Mouse (Mus musculus): ENCODE measurements around the gene Dcaf15. TPM values are rescaled to one million over a fixed set of nuclear protein-coding genes. Genes with fewer than 3 reads are reported as not detected.

Dcaf15 gene
- total and polyA plus RNA-seq, 3 experiments, result 34.4 to 56.1 TPM; not detected in 1

DNA sequence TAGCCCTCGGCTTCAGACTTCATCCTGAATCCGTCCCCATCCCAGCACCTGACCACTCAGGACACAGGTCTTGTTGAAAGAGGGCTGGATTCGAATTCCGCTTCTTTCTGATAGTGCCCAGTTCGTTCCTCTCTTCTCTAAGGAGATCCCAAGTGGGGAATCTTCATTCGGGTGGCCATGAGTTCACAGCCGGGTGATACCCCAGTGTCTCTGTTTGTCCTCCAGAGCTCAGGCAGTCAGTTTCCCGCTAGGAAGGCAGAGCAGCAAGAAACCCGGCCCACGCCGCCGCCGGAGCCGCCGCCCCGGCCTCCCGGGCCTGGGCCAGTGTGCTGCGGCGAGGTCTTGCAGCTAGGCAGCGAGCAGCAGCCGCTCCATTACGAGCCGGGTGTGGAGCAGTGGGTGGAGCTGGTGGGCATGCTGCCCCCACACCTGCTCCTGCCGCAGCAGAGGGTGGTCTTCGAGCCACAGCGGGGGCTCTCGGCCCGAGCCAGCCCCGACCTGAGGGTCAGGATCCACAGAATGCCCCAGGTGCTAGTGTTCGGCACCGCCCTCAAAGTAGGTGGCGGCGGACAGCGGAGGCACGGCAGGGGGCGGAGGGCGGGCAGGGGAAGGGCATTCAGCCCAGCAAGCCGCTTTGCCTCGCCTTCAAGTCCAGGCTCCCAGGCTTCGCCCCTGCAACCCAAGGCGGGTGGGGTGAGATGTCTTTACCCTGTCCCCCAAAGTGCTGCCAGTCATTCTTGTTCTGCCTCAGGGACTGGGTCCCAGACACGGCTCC, 20.0 kb downstream of the Dcaf15 start:
- Histone ChIP-seq H3K4me3 (ENCODE audit: control insufficient read depth in 1 of 2, insufficient read depth in 1 of 2, low read depth in 2 of 2, low read length in 2 of 2) (no peak overlapping the region), H3K36me3 (ENCODE audit: control insufficient read depth in 1 of 2, insufficient read depth in 2 of 2, low read length in 2 of 2) (no peaks in the 10 kb centered on the region), H3K79me2 (ENCODE audit: control insufficient read depth, insufficient read depth, low read length, poor library complexity) (no peaks in the 10 kb centered on the region), H3K27me3 (ENCODE audit: control insufficient read depth in 1 of 2, insufficient read depth in 2 of 2, low read length in 2 of 2) (no peaks in the 10 kb centered on the region), H3K9me3 (replicated peaks; ENCODE audit: insufficient read depth, low read length) (no peaks in the 10 kb centered on the region), H3K4me1 (ENCODE audit: control insufficient read depth in 1 of 2, insufficient read depth in 2 of 2, low read length in 2 of 2) (no peaks in the 10 kb centered on the region), H3K27ac (ENCODE audit: control insufficient read depth, low read depth, low read length) (no peak overlapping the region), H3K9ac (ENCODE audit: control insufficient read depth, low read depth, low read length, poor library complexity, severe bottlenecking) (no peak overlapping the region)
- DNase-seq (ENCODE audit: low read depth, low spot score), result no peak
- TF ChIP-seq USF1 (IDR thresholded peaks at IDR 0.05; ENCODE audit: low read depth, low read length) (no peak), MYB (IDR thresholded peaks at IDR 0.05; ENCODE audit: low read depth, low read length) (no peak), E2F4 (IDR thresholded peaks at IDR 0.05; ENCODE audit: borderline replicate concordance, low read depth, low read length) (no peak), CTCF (IDR thresholded peaks at IDR 0.05 in 2 of 3, conservative IDR thresholded peaks at IDR 0.05 in 1 of 3; ENCODE audit: control insufficient read depth in 1 of 3, insufficient read depth in 1 of 3, low read depth in 2 of 3, low read length in 3 of 3, poor library complexity in 1 of 3, severe bottlenecking in 1 of 3) (no peak), UBTF (IDR thresholded peaks at IDR 0.05; ENCODE audit: borderline replicate concordance, insufficient read depth, low read depth, low read length) (no peak), ZKSCAN1 (IDR thresholded peaks at IDR 0.05; ENCODE audit: low read depth, low read length) (no peak), MEF2A (IDR thresholded peaks at IDR 0.05; ENCODE audit: extremely low read depth, insufficient replicate concordance, low read depth, low read length, poor library complexity, severe bottlenecking) (no peak), CHD1 (IDR thresholded peaks at IDR 0.05; ENCODE audit: low read depth, low read length) (no peak)

- H3K9me3 ChIP-seq (replicated peaks; ENCODE audit: insufficient read depth, low read length), result no peaks in the 10 kb centered on the region
- TF ChIP-seq CTCF (IDR thresholded peaks at IDR 0.05 in 2 of 3, conservative IDR thresholded peaks at IDR 0.05 in 1 of 3; ENCODE audit: control insufficient read depth in 1 of 3, insufficient read depth in 1 of 3, low read depth in 2 of 3, low read length in 3 of 3, poor library complexity in 1 of 3, severe bottlenecking in 1 of 3) (no peak), USF2 (IDR thresholded peaks at IDR 0.05; ENCODE audit: borderline replicate concordance in 1 of 2, insufficient read depth in 1 of 2, low read depth in 1 of 2, low read length in 2 of 2) (no peak), TBP (IDR thresholded peaks at IDR 0.05; ENCODE audit: low read depth, low read length) (no peak), E2F4 (IDR thresholded peaks at IDR 0.05; ENCODE audit: borderline replicate concordance, low read depth, low read length) (no peak), POLR2AphosphoS5 (IDR thresholded peaks at IDR 0.05; ENCODE audit: borderline replicate concordance, low read depth, low read length) (no peak), CHD2 (IDR thresholded peaks at IDR 0.05; ENCODE audit: low read length) (no peak), MXI1 (IDR thresholded peaks at IDR 0.05; ENCODE audit: low read depth, low read length) (no peak), SIN3A (IDR thresholded peaks at IDR 0.05; ENCODE audit: low read length) (no peak), BHLHE40 (IDR thresholded peaks at IDR 0.05; ENCODE audit: borderline replicate concordance, low read depth, low read length) (no peak), POLR2AphosphoS2 (IDR thresholded peaks at IDR 0.05; ENCODE audit: low read length) (no peak), RCOR1 (IDR thresholded peaks at IDR 0.05; ENCODE audit: low read depth, low read length) (no peak), MEF2A (IDR thresholded peaks at IDR 0.05; ENCODE audit: extremely low read depth, insufficient replicate concordance, low read depth, low read length, poor library complexity, severe bottlenecking) (no peak), SMC3 (IDR thresholded peaks at IDR 0.05; ENCODE audit: low read depth, low read length) (no peak), UBTF (IDR thresholded peaks at IDR 0.05; ENCODE audit: borderline replicate concordance, insufficient read depth, low read depth, low read length) (no peak), USF1 (IDR thresholded peaks at IDR 0.05; ENCODE audit: low read depth, low read length) (no peak), ZNF384 (IDR thresholded peaks at IDR 0.05; ENCODE audit: low read depth, low read length) (no peak), CHD1 (IDR thresholded peaks at IDR 0.05; ENCODE audit: low read depth, low read length) (no peak), GATA1 (IDR thresholded peaks at IDR 0.05; ENCODE audit: low read depth, low read length) (no peak), POLR2A (IDR thresholded peaks at IDR 0.05; ENCODE audit: control insufficient read depth in 1 of 2, insufficient read depth in 1 of 2, low read depth in 1 of 2, low read length in 2 of 2, poor library complexity in 1 of 2) (no peak)
- H3K9ac ChIP-seq (ENCODE audit: control insufficient read depth, low read depth, low read length, poor library complexity, severe bottlenecking), result no peak overlapping the region
- no peaks in the 10 kb centered on the region for H3K27me3 ChIP-seq (ENCODE audit: control insufficient read depth in 1 of 2, insufficient read depth in 2 of 2, low read length in 2 of 2)
- no peak overlapping the region for H3K4me3 ChIP-seq (ENCODE audit: control insufficient read depth in 1 of 2, insufficient read depth in 1 of 2, low read depth in 2 of 2, low read length in 2 of 2)
- no peak for DNase-seq (ENCODE audit: low read depth, low spot score)
- no peaks in the 10 kb centered on the region for H3K4me1 ChIP-seq (ENCODE audit: control insufficient read depth in 1 of 2, insufficient read depth in 2 of 2, low read length in 2 of 2)
- H3K36me3 ChIP-seq (ENCODE audit: control insufficient read depth in 1 of 2, insufficient read depth in 2 of 2, low read length in 2 of 2), result no peaks in the 10 kb centered on the region
- no peaks in the 10 kb centered on the region for H3K79me2 ChIP-seq (ENCODE audit: control insufficient read depth, insufficient read depth, low read length, poor library complexity)
- H3K27ac ChIP-seq (ENCODE audit: control insufficient read depth, low read depth, low read length), result no peak overlapping the region
Measured at GRCm38 (mm10) chr8:84083829-84084241, 20.7 kb downstream of the Dcaf15 start.

Measured in MEL (cell line).